Mouse (Mus musculus): Measurements from ENCODE around the gene Zdhhc20.
A peak's percentile ranks its signal among the peaks of the same experiment; 100 is the strongest.
"Not testable (repeated sequence)": the region's sequence is repeated elsewhere in the genome, so short reads cannot be mapped to it uniquely, and the experiment has no call there.

The Zdhhc20 gene

DNA sequence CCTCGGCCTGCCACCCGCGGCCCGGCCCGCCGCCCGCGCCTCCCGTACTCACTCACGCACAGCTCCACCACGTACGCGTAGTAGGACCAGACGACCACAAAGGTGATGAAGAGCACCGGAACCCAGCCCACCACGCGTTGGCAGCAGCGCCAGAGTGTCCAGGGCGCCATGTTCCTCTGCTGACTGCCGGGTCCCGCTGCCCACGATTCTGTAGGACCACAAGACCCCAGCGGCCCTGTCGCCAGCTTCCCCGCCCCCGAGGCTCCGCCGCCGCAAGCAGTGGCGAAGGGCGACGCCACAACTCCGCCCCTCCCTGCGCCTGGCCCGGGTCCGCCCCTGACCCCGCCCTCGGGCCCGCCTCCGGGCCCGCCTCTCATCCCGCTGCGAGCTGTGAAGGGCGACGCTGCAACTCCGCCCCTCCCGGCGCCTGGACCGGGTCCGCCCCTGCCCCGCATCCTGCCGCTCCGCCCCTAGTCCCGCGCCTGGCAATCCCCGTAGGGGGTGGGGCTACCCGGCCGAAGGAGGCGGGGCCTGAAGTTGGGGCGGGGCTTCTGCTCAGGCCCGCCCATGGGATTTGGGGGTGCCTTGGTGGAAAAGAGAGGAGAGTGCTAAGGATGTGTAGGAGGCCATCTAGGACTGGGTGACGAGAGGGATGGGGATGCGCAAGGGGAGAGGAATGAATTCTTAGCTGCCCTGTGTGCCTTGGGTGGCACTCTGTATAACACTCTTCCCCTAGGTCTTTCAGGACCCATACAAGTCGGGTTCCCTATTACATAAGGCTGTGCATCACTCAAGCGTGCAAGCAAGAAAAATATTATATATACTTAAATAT lies at the start of gene Zdhhc20:
Zdhhc20 (minus strand) TSS at position 266 of the 832 bp plus-strand sequence.
- DNase-seq (ENCODE audit: low read depth): peak; percentile 85

GRCm38 (mm10) chr14:57937297-57937696 lies 47.2 kb upstream of the Zdhhc20 start:
- DNase-seq (ENCODE audit: low read depth): no peak

DNA sequence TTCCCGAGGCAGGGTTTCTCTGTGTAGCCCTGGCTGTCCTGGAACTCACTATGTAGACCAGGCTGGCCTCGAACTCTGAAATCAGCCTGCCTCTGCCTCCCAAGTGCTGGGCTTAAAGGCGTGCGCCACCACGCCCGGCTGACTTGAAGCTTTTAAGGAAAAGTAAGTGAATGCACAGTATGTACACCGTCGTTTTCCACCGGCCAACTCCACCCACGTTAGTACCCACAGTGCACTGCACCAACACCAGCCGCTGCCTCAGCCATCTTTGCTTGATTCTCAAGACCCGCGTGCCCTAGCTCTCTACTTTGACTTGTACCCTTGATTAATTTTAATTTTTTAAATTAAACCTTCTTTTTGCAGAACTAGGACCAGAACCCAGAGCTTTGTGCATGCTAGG lies 44.6 kb upstream of the Zdhhc20 start:
- DNase-seq (ENCODE audit: low read depth): no peak

GRCm38 (mm10) chr14:57933608-57934007 lies 43.5 kb upstream of the Zdhhc20 start:
- DNase-seq (ENCODE audit: low read depth): no peak

- peak; percentile 45 for DNase-seq (ENCODE audit: low read depth)
Measured at GRCm38 (mm10) chr14:57932881-57933443, 42.9 kb upstream of the Zdhhc20 start.

- no peak for DNase-seq (ENCODE audit: low read depth)
Measured at GRCm38 (mm10) chr14:57921428-57922131, 31.5 kb upstream of the Zdhhc20 start.

- DNase-seq (ENCODE audit: low read depth): no peak
Measured at GRCm38 (mm10) chr14:57920568-57921310, 30.7 kb upstream of the Zdhhc20 start.

- DNase-seq (ENCODE audit: low read depth): no peak
Measured at GRCm38 (mm10) chr14:57919148-57919875, 29.2 kb upstream of the Zdhhc20 start.

GRCm38 (mm10) chr14:57915341-57915740 lies 25.3 kb upstream of the Zdhhc20 start:
- DNase-seq (ENCODE audit: low read depth): no peak

DNA sequence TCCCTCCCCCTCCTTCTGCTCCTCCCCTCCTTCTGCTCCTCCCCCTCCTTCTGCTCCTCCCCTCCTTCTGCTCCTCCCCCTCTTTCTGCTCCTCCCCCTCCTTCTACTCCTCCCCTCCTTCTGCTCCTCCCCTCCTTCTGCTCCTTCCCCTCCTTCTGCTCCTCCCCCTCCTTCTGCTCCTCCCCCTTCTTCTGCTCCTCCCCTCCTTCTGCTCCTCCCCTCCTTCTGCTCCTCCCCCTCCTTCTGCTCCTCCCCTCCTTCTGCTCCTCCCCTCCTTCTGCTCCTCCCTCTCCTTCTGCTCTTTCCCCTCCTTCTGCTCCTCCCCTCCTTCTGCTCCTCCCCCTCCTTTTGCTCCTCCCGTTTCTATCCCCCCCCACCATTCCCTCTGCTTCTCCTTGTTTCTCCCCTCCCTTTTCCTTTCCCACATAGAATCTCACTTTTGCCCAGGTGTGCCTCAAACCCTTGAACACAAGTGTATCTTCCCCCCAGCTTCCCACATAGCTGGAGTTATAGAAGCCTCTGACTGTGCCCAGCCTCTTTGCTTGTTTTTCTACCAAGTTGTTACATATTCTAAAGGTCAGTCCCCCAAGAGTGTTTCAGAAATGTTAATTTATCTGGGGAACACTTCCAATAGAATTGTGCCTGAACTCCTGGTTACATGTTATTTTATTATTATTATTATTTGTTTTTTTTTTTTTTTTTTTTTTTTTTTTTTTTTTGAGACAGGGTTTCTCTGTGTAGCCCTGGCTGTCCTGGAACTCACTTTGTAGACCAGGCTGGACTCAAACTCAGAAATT lies 22.3 kb upstream of the Zdhhc20 start:
- DNase-seq (ENCODE audit: low read depth): not testable (repeated sequence)

GRCm38 (mm10) chr14:57911787-57912186 lies 21.7 kb upstream of the Zdhhc20 start:
- DNase-seq (ENCODE audit: low read depth): not testable (repeated sequence)

GRCm38 (mm10) chr14:57911316-57911715 lies 21.2 kb upstream of the Zdhhc20 start:
- no peak for DNase-seq (ENCODE audit: low read depth)

DNA sequence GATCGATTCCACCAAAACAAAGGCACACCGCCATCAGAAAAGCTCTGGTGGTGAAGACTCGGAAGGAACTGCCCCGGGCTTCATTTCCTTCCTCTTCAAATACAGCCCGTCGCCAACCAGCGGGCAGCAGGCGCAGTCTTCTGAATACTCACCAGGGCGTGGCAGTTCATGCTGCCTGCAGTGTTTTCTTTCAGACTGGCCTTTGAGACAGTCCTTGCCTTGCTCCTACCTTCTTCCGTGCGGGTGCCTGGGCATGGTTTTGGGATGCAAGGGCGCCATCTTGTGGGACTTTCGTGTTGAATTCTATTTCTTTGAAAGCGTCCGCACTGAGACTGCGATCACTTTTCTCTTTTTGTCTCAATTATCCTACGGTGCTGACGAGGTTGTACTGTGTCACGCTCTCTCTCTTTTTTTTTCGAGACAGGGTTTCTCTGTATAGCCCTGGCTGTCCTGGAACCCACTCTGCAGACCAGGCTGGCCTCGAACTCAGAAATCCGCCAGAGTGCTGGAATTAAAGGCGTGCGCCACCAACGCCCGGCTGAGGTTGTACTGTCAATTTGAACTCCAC lies 20.5 kb upstream of the Zdhhc20 start:
- DNase-seq (ENCODE audit: low read depth): peak; percentile 88

- DNase-seq (ENCODE audit: low read depth): no peak
Measured at GRCm38 (mm10) chr14:57909297-57909696, 19.2 kb upstream of the Zdhhc20 start.

DNA sequence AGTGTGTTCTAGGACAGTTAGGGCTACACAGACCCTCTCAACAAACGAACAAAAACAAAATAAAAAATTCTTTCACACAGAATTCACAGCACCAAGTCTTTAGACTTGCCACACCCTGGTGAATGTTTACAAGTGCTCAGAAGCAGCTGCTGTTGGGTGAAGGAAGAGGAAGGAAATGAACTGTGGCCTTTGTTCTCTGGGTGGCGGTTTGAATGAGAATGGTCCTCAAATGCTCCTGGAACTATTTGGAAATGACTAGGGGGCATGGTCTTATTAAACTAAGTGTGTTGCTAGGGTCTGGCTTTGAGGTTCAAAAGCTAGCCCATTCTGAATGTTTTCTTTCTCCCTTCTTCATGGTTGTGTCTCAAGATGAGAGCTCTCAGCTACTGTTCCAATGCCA lies 18.4 kb upstream of the Zdhhc20 start:
- no peak for DNase-seq (ENCODE audit: low read depth)

- no peak for DNase-seq (ENCODE audit: low read depth)
Measured at GRCm38 (mm10) chr14:57901998-57902397, 11.9 kb upstream of the Zdhhc20 start.

DNA sequence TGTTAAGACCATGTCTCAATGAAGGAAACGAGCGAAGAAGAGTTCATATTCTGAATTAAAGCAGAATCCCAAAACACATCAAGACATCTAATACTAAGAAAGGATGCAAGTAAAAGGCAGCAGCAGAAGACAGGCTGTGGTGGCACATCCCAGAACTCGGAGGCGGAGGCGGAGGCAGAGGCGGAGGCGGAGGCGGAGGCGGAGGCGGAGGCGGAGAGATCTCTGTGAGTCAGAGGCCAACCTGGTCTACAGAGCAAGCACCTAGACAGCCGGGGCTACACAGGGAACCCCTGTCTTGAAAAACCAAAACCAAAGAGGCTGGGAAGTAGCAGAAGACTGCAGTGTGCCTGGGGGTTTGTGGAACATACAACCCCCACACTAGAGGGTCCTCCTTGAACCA lies 6.8 kb upstream of the Zdhhc20 start:
- no peak for DNase-seq (ENCODE audit: low read depth)

DNA sequence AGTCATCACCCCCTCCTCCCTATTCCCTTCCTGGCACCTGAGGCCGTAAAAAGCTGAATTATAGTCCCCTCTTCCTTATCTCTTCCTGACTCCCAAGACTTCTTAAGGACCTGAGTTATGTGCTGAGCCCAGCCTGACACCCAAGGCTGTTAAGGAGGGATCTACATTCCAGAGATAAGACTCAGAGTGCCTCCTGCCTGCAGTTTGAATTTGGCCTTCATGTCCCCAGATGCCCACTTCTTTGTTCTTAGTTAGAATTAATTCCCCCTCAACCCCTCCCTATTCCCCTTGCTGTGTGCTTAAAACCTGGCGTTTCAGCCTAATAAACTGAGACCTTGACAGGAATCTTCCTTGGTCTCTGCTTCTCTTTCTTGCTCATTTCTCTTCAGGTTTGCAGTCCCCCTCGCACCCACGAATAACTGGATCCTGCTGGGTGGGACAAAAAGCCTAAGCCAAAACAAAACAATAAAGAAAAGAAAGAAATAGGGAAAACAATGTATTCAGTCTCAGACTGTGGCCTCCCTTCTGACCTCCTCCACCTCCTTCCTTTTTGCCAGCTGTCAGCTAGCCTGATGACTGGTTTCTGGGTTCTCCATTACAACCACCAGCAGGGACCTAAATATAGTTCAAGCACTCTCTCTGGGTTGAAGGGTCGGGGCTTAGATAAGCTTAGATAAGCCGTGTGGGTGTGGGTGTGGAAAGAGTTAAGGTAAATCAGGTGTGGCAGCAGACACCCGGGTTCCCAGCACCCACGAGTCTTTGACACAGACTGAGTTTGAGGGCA lies 6.2 kb upstream of the Zdhhc20 start:
- DNase-seq (ENCODE audit: low read depth): not testable (repeated sequence)

- DNase-seq (ENCODE audit: low read depth): no peak
Measured at GRCm38 (mm10) chr14:57894346-57894745, 4.3 kb upstream of the Zdhhc20 start.

DNA sequence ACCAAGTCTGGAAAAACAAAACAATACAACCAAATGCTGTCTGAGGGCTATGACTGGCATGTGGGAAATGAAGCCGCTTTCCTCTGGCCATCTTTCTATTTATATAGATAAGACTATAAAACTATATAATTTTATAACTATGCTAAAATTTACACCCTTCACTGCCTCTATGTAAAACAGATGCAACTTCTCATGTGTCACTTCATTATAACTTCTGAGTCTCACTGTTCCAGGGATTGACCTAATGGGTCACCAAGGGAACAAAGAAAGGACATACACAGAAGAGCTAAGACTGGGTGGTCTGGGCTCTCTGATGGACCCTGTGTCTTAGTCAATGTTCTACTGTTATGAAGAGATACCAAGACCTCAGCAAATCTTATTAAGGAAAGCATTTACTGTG lies 2.9 kb upstream of the Zdhhc20 start:
- DNase-seq (ENCODE audit: low read depth): no peak

Data from c-Kit-positive CD71-positive TER-119-negative erythroid progenitor cells, embryonic 14.5 days (primary cell).